ENCODE assay signal across 13 mouse cellular contexts in genomic region chr1:165705368-165705767, GRCm38 (mm10). TPM values are rescaled to one million over a fixed set of nuclear protein-coding genes. Genes with fewer than 3 reads are reported as not detected.
DNase-seq lines count a peak whose midpoint lies in the region; ATAC-seq lines count a peak whose summit lies in the region.
"Had no signal": no experiment of that assay in that cellular context is flagged by ENCODE, and none has a peak within 500 bp of the region (broad histone marks: within the 10 kb centered on the region; RNA-seq: fewer than 3 reads in every experiment).

No protein-coding gene starts in this region.

- no peaks in the 10 kb centered on the region for H3K9me3 ChIP-seq in heart, embryonic 11.5 days (replicated peaks; ENCODE audit: control insufficient read depth, low read length)
- no peaks in the 10 kb centered on the region for H3K9me3 ChIP-seq in lung, embryonic 16.5 days (ENCODE audit: control insufficient read depth, low read length)
- H3K9me3 ChIP-seq in intestine, embryonic 14.5 days (ENCODE audit: control insufficient read depth, low read length) = no peaks in the 10 kb centered on the region
- H3K9me3 ChIP-seq: limb, embryonic 10.5 days had no signal

- peaks cover 79% of the 10 kb centered on the region for H3K4me1 ChIP-seq in heart, embryonic 11.5 days (ENCODE audit: control insufficient read depth, insufficient read depth, low read length)
- H3K4me1 ChIP-seq in lung, embryonic 16.5 days (replicated peaks; ENCODE audit: control insufficient read depth, insufficient read depth, low read length) = peaks cover 47% of the 10 kb centered on the region
- H3K4me1 ChIP-seq in intestine, embryonic 14.5 days (replicated peaks; ENCODE audit: control insufficient read depth, insufficient read depth, low read length) = peaks cover 73% of the 10 kb centered on the region

- H3K27ac ChIP-seq in heart, embryonic 11.5 days (ENCODE audit: low read depth, low read length) = peak overlapping the region; percentile 96
- no peak overlapping the region for H3K27ac ChIP-seq in lung, embryonic 16.5 days (ENCODE audit: low read length)
- H3K27ac ChIP-seq in intestine, embryonic 14.5 days (ENCODE audit: low read depth) = no peak overlapping the region
- H3K27ac ChIP-seq: layer of hippocampus, adult 2 months had no signal

- WGBS in heart, embryonic 11.5 days (ENCODE audit: insufficient replicate concordance) = 47% methylated on average over 6 of the region's 6 CpGs
- WGBS in lung, embryonic 16.5 days = 56% methylated on average over 6 of the region's 6 CpGs
- 57% methylated on average over 6 of the region's 6 CpGs for WGBS in intestine, embryonic 14.5 days

- no peak for ATAC-seq in heart, embryonic 11.5 days (replicated peaks; ENCODE audit: insufficient number of reproducible peaks, low FRiP score, low TSS enrichment)
- no peak for ATAC-seq in lung, embryonic 16.5 days (ENCODE audit: low read depth)
- no peak for ATAC-seq in intestine, embryonic 14.5 days (replicated peaks; ENCODE audit: low FRiP score, low TSS enrichment, low read depth)

- peak overlapping the region; percentile 97 for H3K9ac ChIP-seq in heart, embryonic 11.5 days (ENCODE audit: low read depth, low read length)
- H3K9ac ChIP-seq in lung, embryonic 16.5 days (ENCODE audit: low read length) = no peak overlapping the region
- no peak overlapping the region for H3K9ac ChIP-seq in intestine, embryonic 14.5 days (ENCODE audit: low read length)

- H3K27me3 ChIP-seq in heart, embryonic 11.5 days (ENCODE audit: control insufficient read depth, insufficient read depth, low read length) = no peaks in the 10 kb centered on the region
- H3K27me3 ChIP-seq in lung, embryonic 16.5 days (ENCODE audit: control insufficient read depth, insufficient read depth, low read depth, low read length) = no peaks in the 10 kb centered on the region
- H3K27me3 ChIP-seq in intestine, embryonic 14.5 days (replicated peaks; ENCODE audit: control insufficient read depth, insufficient read depth, low read length) = no peaks in the 10 kb centered on the region
- H3K27me3 ChIP-seq in splenic B cell, adult 2 months (ENCODE audit: control insufficient read depth, insufficient read depth, low read length, poor library complexity, severe bottlenecking) = no peaks in the 10 kb centered on the region

- DNase-seq in heart, adult 8-10 months (ENCODE audit: low spot score) = no peak
- no peak for DNase-seq in lung, postnatal 14 days
- no peak for DNase-seq in intestine, embryonic 14.5 days (ENCODE audit: low spot score)
- DNase-seq in splenic B cell, adult 2 months (ENCODE audit: low read depth, low spot score) = peak; percentile 38
- DNase-seq in retina, embryonic 14.5 days (ENCODE audit: low spot score) = no peak
- DNase-seq in cerebellum, postnatal 36 days = no peak
- DNase-seq: adrenal gland, postnatal 10 days; right cerebral cortex, postnatal 14 days had no signal

- H3K4me2 ChIP-seq in heart, embryonic 11.5 days = peak overlapping the region; percentile 70
- peak overlapping the region; percentile 81; the same call in 1 of the 2 replicates for H3K4me2 ChIP-seq in lung, embryonic 16.5 days (ENCODE audit: low read depth, low read length)
- peak overlapping the region; percentile 82 for H3K4me2 ChIP-seq in intestine, embryonic 14.5 days (ENCODE audit: low read length)
- H3K4me2 ChIP-seq: midbrain, embryonic 11.5 days had no signal

- H3K4me3 ChIP-seq in heart, embryonic 11.5 days (ENCODE audit: low read depth, low read length) = peak overlapping the region; percentile 81
- no peak overlapping the region; the same call in 1 of the 2 replicates for H3K4me3 ChIP-seq in lung, embryonic 16.5 days (ENCODE audit: low read length)
- H3K4me3 ChIP-seq in intestine, embryonic 14.5 days (ENCODE audit: low read depth, low read length) = no peak overlapping the region
- H3K4me3 ChIP-seq: layer of hippocampus, adult 2 months; limb, embryonic 10.5 days had no signal

- H3K36me3 ChIP-seq in heart, embryonic 11.5 days (ENCODE audit: control insufficient read depth, insufficient read depth, low read length) = no peaks in the 10 kb centered on the region
- H3K36me3 ChIP-seq in lung, embryonic 16.5 days (ENCODE audit: control insufficient read depth, insufficient read depth, low read length) = no peaks in the 10 kb centered on the region
- H3K36me3 ChIP-seq in intestine, embryonic 14.5 days (ENCODE audit: control insufficient read depth, insufficient read depth, low read length) = no peaks in the 10 kb centered on the region
- H3K36me3 ChIP-seq in splenic B cell, adult 2 months (ENCODE audit: control insufficient read depth, insufficient read depth, low read length, poor library complexity, severe bottlenecking) = no peaks in the 10 kb centered on the region
- H3K36me3 ChIP-seq: limb, embryonic 10.5 days had no signal

RNA-seq across cellular contexts. Expression of gene Rcsd1, which starts 4.2 kb away (rescaled TPM):
- 85.4 and 91.8 TPM in 2 replicates for polyA plus RNA-seq in heart, embryonic 11.5 days (2014; fragmentation: Nextera tagmentation; extraction: Ambion mirVana)
- total RNA-seq in heart, adult 8-10 months (2022) = 10 to 100 TPM; 64.0 to 99.3 (median 73.2) TPM
- polyA plus RNA-seq in lung, embryonic 16.5 days (2015; fragmentation: Nextera tagmentation; extraction: Ambion mirVana) = 47.8 and 51.5 TPM in 2 replicates
- 29.1 and 31.4 TPM in 2 replicates for polyA plus RNA-seq in intestine, embryonic 14.5 days (2014; fragmentation: Nextera tagmentation; extraction: Ambion mirVana)

RNA-seq across cellular contexts. Expression of gene Creg1, which starts 58.2 kb away (rescaled TPM):
- polyA plus RNA-seq in heart, embryonic 11.5 days (2014; fragmentation: Nextera tagmentation; extraction: Ambion mirVana) = 108 and 109 TPM in 2 replicates
- total RNA-seq in heart, adult 8-10 months (2022) = 100 to 1,000 TPM in 3 of 4 experiments, 10 to 100 TPM in 1; 98.7 to 109 (median 103) TPM
- polyA plus RNA-seq in lung, embryonic 16.5 days (2015; fragmentation: Nextera tagmentation; extraction: Ambion mirVana) = 60.8 and 68.6 TPM in 2 replicates
- polyA plus RNA-seq in intestine, embryonic 14.5 days (2014; fragmentation: Nextera tagmentation; extraction: Ambion mirVana) = 78.7 and 81.2 TPM in 2 replicates
